Mouse (Mus musculus) heart, embryonic 11.5 days (tissue): ENCODE measurements at regions not wholly inside any gene's neighbourhood (a gene's known extent, or its start where the extent isn't known, plus 50 kb on each side); places are given as distances from the start of the nearest gene placed in this dataset.

ENCODE experiments used
- ATAC-seq: fragments of 200-750 bp; cut with Nextera tagmentation; replicated peaks from 2 replicates; pipeline ENCODE4 v1.8.0; 2017; ENCODE audit warnings: moderate library complexity; ENCODE audit not compliant: insufficient number of reproducible peaks, low FRiP score, low TSS enrichment
- H3K27ac ChIP-seq: fragments of 300-500 bp; sonication (generic); 2 replicates; pipeline ENCODE4 v1.5.1; 2014; ENCODE audit warnings: mild to moderate bottlenecking, low read depth, low read length
- H3K27me3 ChIP-seq: fragments of 300-500 bp; sonication (generic); 2 replicates; pipeline ENCODE4 v1.6.1; 2014; ENCODE audit warnings: mild to moderate bottlenecking, low read length, mixed read lengths; ENCODE audit not compliant: control insufficient read depth, insufficient read depth
- H3K36me3 ChIP-seq: fragments of 300-500 bp; sonication (generic); 2 replicates; pipeline ENCODE4 v1.6.1; 2014; ENCODE audit warnings: mild to moderate bottlenecking, low read length, moderate library complexity, mixed read lengths; ENCODE audit not compliant: control insufficient read depth, insufficient read depth
- H3K4me1 ChIP-seq: fragments of 300-500 bp; sonication (generic); 2 replicates; pipeline ENCODE4 v1.6.1; 2014; ENCODE audit warnings: low read length; ENCODE audit not compliant: control insufficient read depth, insufficient read depth
- H3K4me2 ChIP-seq: fragments of 300-500 bp; sonication (generic); 2 replicates; pipeline ENCODE4 v1.6.1; 2014; ENCODE audit warnings: mild to moderate bottlenecking, moderate library complexity
- H3K4me3 ChIP-seq: fragments of 300-500 bp; sonication (generic); 2 replicates; pipeline ENCODE4 v1.5.1; 2014; ENCODE audit warnings: low read depth, low read length
- H3K9ac ChIP-seq: fragments of 300-500 bp; sonication (generic); 2 replicates; pipeline ENCODE4 v1.6.1; 2014; ENCODE audit warnings: mild to moderate bottlenecking, low read depth, low read length, moderate library complexity
- H3K9me3 ChIP-seq: fragments of 300-500 bp; sonication (generic); replicated peaks from 2 replicates; pipeline ENCODE4 v1.6.1; 2016; ENCODE audit warnings: low read length; ENCODE audit not compliant: control insufficient read depth
- WGBS: fragments of 180-500 bp; shearing (Covaris S2); extraction: QIAGEN DNeasy Blood & Tissue Kit; methylation state at CpG from one replicate; pipeline ENCODE4 v1.1.7; 2014; ENCODE audit not compliant: insufficient replicate concordance; 5-methylcytosine and 5-hydroxymethylcytosine counted together

DNA sequence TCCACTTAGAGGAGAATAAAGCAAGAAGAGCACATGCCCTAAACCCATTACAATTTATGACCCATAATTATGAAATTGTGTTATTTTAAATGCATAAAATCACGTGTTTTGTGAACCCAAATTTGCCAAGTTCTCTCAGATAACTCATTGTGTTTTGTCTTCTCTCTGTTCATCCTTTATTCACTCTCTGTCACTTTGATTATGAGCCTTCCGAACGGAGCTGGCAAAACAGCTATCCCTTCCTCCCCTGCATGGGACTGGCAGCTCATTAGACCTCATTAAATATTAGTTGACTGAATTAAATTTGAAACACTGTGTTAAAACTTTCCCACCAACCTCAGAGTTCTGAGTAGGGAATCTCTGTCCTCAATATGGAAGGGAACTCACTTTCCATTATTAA lies 587.2 kb downstream of the Tmem132b start:
- Histone ChIP-seq H3K4me3 (no peak overlapping the region), H3K9ac (no peak overlapping the region), H3K9me3 (no peaks in the 10 kb centered on the region), H3K27ac (no peak overlapping the region), H3K36me3 (no peaks in the 10 kb centered on the region), H3K4me2 (no peak overlapping the region), H3K27me3 (no peaks in the 10 kb centered on the region), H3K4me1 (no peaks in the 10 kb centered on the region)
- WGBS, result 74% methylated on average over 3 of the region's 3 CpGs
- ATAC-seq, result no peak

DNA sequence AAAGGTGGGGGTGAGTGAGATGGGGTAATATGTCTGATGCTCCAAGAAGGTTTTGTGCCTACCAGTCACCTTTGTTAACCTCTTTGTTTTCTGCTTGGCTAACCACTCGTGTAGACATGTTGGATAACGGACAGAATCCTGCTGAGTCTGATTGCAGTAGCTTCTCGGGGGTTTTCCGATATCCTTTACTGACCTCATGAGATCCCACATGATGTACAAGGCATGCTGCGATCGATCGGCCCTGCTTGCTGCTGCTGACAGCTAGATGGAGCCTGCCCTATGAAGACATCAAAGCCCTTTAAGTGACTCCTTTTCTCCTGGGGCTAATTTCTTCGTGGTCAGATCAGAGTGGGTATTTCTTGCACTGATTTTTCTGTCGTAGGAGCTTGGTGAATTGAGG lies 591.6 kb downstream of the Tmem132b start:
- no peak for ATAC-seq
- no peaks in the 10 kb centered on the region for H3K27me3 ChIP-seq
- H3K9ac ChIP-seq, result no peak overlapping the region
- H3K4me1 ChIP-seq, result no peaks in the 10 kb centered on the region
- no peak overlapping the region for H3K27ac ChIP-seq
- H3K9me3 ChIP-seq, result no peaks in the 10 kb centered on the region
- WGBS, result 65% methylated on average over 9 of the region's 9 CpGs
- no peaks in the 10 kb centered on the region for H3K36me3 ChIP-seq
- no peak overlapping the region for H3K4me3 ChIP-seq
- no peak overlapping the region for H3K4me2 ChIP-seq

DNA sequence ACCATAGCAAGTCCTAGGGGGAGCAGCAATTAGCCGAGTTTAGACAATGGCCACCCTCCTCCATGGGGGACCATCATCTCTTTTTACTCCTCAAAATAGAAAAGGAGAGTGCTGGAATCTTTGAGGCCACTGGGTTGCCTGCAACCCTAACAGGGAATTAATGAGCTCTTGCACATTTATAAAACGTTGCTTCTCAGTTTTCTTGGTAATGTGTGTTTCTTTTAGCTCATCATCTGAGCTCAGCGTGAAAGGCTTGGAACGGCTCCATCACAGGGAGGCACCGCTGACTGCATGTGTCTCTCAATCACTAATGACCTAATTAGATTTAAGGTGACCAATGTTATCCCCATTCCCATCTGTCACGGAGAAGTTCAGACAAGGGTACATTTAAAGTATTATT lies 595.9 kb downstream of the Tmem132b start:
- Histone ChIP-seq H3K9ac (no peak overlapping the region), H3K9me3 (no peaks in the 10 kb centered on the region), H3K4me1 (no peaks in the 10 kb centered on the region), H3K36me3 (no peaks in the 10 kb centered on the region), H3K4me3 (no peak overlapping the region), H3K27me3 (no peaks in the 10 kb centered on the region), H3K4me2 (no peak overlapping the region), H3K27ac (no peak overlapping the region)
- ATAC-seq, result no peak
- 69% methylated on average over 6 of the region's 6 CpGs for WGBS

DNA sequence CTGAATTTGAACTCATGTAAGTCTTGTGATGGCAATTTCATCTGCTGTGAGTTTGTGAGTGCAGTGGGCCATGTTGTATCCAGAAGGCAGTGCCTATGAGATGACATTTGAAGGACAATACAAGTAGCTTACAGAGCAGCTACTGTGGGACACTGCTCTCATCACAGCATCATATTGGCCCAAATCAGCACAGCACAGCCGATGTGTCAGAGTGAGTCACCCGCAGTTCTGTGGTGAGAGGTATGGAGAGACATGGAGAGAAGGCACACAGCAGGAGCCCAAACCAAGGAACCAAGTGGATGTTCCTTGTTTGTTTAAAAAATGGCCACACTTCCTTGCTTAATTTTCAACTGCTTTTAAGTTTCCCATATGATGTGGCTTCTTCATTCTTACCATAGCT lies 617.3 kb downstream of the Tmem132b start:
- WGBS, result 88% methylated on average over 2 of the region's 2 CpGs
- ATAC-seq, result no peak

DNA sequence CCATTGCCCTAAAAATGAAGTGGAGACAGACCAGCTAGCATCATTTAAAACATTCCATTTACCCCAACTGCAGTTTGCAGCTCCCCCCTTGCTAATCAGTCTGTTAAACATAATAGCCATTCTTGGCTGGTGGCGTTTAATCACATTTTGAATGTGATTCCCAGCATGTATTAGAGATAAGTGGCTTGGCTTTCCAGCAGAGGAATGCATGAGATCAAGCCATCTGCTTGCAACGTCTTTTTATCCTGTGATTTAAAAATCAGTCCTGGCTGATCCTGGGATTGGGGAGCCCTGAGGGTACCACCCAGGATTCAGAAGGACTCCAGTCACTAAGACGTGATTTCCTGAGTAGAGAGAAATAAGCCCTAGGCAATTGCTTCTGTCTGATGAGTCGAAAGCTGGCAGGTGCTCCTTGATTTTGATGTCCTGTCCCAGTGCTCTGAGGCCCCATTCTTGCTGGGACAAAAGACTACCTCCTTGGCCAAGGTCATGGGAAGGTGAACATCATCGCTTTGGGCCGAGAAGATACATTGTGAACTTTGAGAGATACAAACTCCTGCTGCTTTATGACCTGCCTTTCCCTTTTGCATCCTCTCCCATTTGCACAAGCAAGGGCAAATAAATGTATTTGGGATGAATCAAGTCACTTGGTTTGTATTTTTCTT lies 623.8 kb downstream of the Tmem132b start:
- WGBS, result 54% methylated on average over 6 of the region's 6 CpGs
- no peak overlapping the region for H3K27ac ChIP-seq
- no peak overlapping the region for H3K4me2 ChIP-seq
- H3K9me3 ChIP-seq, result no peaks in the 10 kb centered on the region
- ATAC-seq, result no peak
- no peak overlapping the region for H3K9ac ChIP-seq
- H3K27me3 ChIP-seq, result no peaks in the 10 kb centered on the region
- H3K4me1 ChIP-seq, result no peaks in the 10 kb centered on the region
- no peaks in the 10 kb centered on the region for H3K36me3 ChIP-seq
- H3K4me3 ChIP-seq, result no peak overlapping the region

More for the DNA sequence above, 617.3 kb downstream of the Tmem132b start:
- Histone ChIP-seq H3K27ac (no peak overlapping the region), H3K9me3 (no peaks in the 10 kb centered on the region; the same call in 1 of the 2 replicates), H3K4me2 (no peak overlapping the region), H3K4me1 (no peaks in the 10 kb centered on the region), H3K4me3 (no peak overlapping the region), H3K9ac (no peak overlapping the region), H3K27me3 (no peaks in the 10 kb centered on the region), H3K36me3 (no peaks in the 10 kb centered on the region)

DNA sequence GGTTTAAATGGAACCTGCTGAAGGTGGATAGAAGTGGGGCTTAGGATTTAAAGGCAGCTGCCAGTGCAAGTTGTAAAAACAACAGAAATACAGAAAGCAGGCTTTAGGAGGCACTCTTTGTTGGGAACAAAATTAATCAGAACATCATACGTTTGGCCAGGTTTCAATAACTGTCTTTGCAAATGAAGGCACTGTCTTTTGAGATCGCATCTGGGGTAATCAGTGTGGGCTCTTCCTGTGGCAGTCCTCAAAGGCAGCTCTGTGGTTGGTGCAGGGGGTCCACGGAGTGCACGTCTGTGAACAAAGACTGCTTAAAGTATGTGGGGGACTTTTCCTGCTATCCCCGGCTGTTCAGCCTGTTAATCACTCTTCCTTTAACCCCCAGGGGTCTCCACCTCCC lies 654.5 kb downstream of the Tmem132b start:
- H3K4me3 ChIP-seq, result no peak overlapping the region
- no peak overlapping the region for H3K27ac ChIP-seq
- ATAC-seq, result no peak
- no peaks in the 10 kb centered on the region for H3K4me1 ChIP-seq
- no peaks in the 10 kb centered on the region for H3K9me3 ChIP-seq
- no peaks in the 10 kb centered on the region for H3K27me3 ChIP-seq
- H3K9ac ChIP-seq, result no peak overlapping the region
- no peaks in the 10 kb centered on the region for H3K36me3 ChIP-seq
- 65% methylated on average over 5 of the region's 5 CpGs for WGBS
- H3K4me2 ChIP-seq, result no peak overlapping the region

DNA sequence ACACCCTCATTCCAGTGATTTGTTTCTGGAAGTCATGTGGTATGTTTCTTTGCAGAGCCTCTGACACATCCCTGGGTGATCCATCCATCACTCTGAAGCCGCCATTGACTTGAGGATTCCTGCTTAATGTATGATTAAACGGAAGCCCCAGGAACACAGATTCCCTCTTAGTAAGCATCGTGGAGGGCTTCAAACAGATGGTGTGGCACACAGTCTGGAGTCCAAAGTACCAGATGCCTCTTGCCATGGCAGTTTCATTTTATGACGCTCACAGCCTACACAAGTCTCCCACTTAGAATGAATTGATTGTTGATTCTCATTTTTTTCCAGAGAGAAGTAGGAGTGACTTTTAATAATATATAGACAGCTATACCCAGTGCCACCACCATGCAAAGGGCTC lies 668.3 kb downstream of the Tmem132b start:
- ATAC-seq, result no peak
- Histone ChIP-seq H3K27ac (no peak overlapping the region), H3K4me3 (no peak overlapping the region), H3K4me2 (no peak overlapping the region), H3K4me1 (no peaks in the 10 kb centered on the region), H3K9me3 (no peaks in the 10 kb centered on the region), H3K27me3 (no peaks in the 10 kb centered on the region), H3K9ac (no peak overlapping the region), H3K36me3 (no peaks in the 10 kb centered on the region)
- WGBS, result 67% methylated on average over 4 of the region's 4 CpGs

DNA sequence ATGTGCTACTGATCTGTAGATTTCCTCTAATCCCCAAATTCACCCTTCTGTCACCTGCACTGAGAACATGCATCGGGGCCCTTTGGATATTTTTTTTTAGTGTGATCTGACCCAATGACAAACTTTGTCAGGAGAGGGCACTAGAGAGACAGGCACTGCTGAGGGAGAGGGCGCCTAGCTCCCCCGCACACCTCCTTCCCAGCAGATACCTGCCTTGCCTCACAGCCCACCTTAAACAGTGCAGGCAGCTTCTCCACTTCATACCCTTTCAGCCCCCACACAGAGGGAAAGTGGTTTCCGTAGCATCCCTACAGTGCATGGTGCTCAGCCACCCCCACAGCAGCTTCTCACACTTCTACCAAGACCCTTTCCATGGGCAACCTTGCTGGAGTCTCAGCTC lies 670.0 kb downstream of the Tmem132b start:
- H3K27ac ChIP-seq, result no peak overlapping the region
- no peaks in the 10 kb centered on the region for H3K36me3 ChIP-seq
- ATAC-seq, result no peak
- no peaks in the 10 kb centered on the region for H3K9me3 ChIP-seq
- no peak overlapping the region for H3K4me2 ChIP-seq
- H3K4me1 ChIP-seq, result no peaks in the 10 kb centered on the region
- no peak overlapping the region for H3K4me3 ChIP-seq
- 21% methylated on average over 4 of the region's 4 CpGs for WGBS
- H3K9ac ChIP-seq, result no peak overlapping the region
- no peaks in the 10 kb centered on the region for H3K27me3 ChIP-seq

DNA sequence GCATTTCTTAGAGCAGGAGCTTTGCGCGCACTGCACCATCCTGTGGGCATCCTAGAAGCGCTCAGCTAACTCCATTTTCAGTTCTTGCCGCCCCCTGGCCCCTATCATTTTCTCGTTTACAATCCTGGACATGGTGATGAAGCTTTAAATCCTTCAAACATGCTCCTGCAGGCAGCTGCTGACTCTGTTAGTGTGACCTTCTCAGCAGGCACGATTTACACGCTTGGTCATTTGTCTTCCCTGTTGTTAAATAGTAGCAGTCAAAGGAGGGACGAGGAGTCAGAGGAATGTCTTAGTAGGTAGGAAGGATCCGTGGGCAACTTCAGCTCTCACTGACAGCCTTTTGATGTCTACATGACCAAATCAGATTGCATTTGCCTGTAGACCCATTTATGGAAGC lies 670.4 kb downstream of the Tmem132b start:
- ATAC-seq, result no peak
- H3K4me1 ChIP-seq, result no peaks in the 10 kb centered on the region
- WGBS, result 44% methylated on average over 9 of the region's 9 CpGs

More for the DNA sequence above, 670.4 kb downstream of the Tmem132b start:
- Histone ChIP-seq H3K27ac (no peak overlapping the region), H3K9ac (no peak overlapping the region), H3K36me3 (no peaks in the 10 kb centered on the region), H3K4me3 (no peak overlapping the region), H3K27me3 (no peaks in the 10 kb centered on the region), H3K9me3 (no peaks in the 10 kb centered on the region), H3K4me2 (no peak overlapping the region)
